In genomic region chr11:22053034-22053668, GRCm38 (mm10) we compare ENCODE assay signal across 31 mouse cellular contexts. TPM values are rescaled to one million over a fixed set of nuclear protein-coding genes. Genes with fewer than 3 reads are reported as not detected.
A peak's percentile ranks its signal among the peaks of the same experiment; 100 is the strongest.
DNase-seq lines count a peak whose midpoint lies in the region; ATAC-seq and TF ChIP-seq lines count a peak whose summit lies in the region.
"Had no signal": no experiment of that assay in that cellular context is flagged by ENCODE, and none has a peak within 500 bp of the region (broad histone marks: within the 10 kb centered on the region; RNA-seq: fewer than 3 reads in every experiment).

No protein-coding gene starts in this region.

- H3K9ac ChIP-seq in neural tube, embryonic 14.5 days (replicated peaks; ENCODE audit: low read depth, low read length): no peak overlapping the region
- no peak overlapping the region for H3K9ac ChIP-seq in neural tube, embryonic 15.5 days (replicated peaks)
- H3K9ac ChIP-seq in liver, postnatal 0 days (replicated peaks): no peak overlapping the region
- no peak overlapping the region for H3K9ac ChIP-seq in midbrain, embryonic 16.5 days (ENCODE audit: low read depth, low read length)
- H3K9ac ChIP-seq: forebrain, embryonic 13.5 days; heart, embryonic 13.5 days; hindbrain, embryonic 14.5 days; limb, embryonic 12.5 days; liver, embryonic 15.5 days had no signal

- TF ChIP-seq EP300 in liver, postnatal 0 days (IDR thresholded peaks at IDR 0.05; ENCODE audit: low read depth): peak; percentile 36; the same call in 1 of the 2 replicates

- H3K4me1 ChIP-seq in neural tube, embryonic 14.5 days (ENCODE audit: control insufficient read depth, insufficient read depth, low read length): no peaks in the 10 kb centered on the region
- H3K4me1 ChIP-seq in neural tube, embryonic 15.5 days: no peaks in the 10 kb centered on the region
- no peaks in the 10 kb centered on the region for H3K4me1 ChIP-seq in liver, postnatal 0 days (ENCODE audit: insufficient read depth)
- peaks cover 9% of the 10 kb centered on the region for H3K4me1 ChIP-seq in midbrain, embryonic 16.5 days (ENCODE audit: control insufficient read depth, insufficient read depth, low read length)
- H3K4me1 ChIP-seq: heart, embryonic 13.5 days; limb, embryonic 12.5 days; liver, embryonic 15.5 days had no signal

- 0 out of 2 replicates have a peak, but pooled peaks have one; percentile 59 for ATAC-seq in neural tube, embryonic 14.5 days (ENCODE audit: low read depth)
- no peak for ATAC-seq in neural tube, embryonic 15.5 days (ENCODE audit: low FRiP score)
- no peak for ATAC-seq in liver, postnatal 0 days
- ATAC-seq in midbrain, embryonic 16.5 days: peak; percentile 81
- ATAC-seq: forebrain, embryonic 13.5 days; intestine, postnatal 0 days; Patski had no signal

- WGBS in neural tube, embryonic 14.5 days: 84% methylated on average over 10 of the region's 10 CpGs
- WGBS in neural tube, embryonic 15.5 days: 80% methylated on average over 10 of the region's 10 CpGs
- WGBS in liver, postnatal 0 days (ENCODE audit: insufficient replicate concordance): 67% methylated on average over 10 of the region's 10 CpGs
- WGBS in midbrain, embryonic 16.5 days: 74% methylated on average over 10 of the region's 10 CpGs

- H3K36me3 ChIP-seq in neural tube, embryonic 14.5 days (ENCODE audit: control insufficient read depth, insufficient read depth, low read length): no peaks in the 10 kb centered on the region; the same call in 1 of the 2 replicates
- H3K36me3 ChIP-seq in neural tube, embryonic 15.5 days: peaks cover 12% of the 10 kb centered on the region
- no peaks in the 10 kb centered on the region for H3K36me3 ChIP-seq in liver, postnatal 0 days (replicated peaks; ENCODE audit: insufficient read depth, low read length)
- H3K36me3 ChIP-seq in midbrain, embryonic 16.5 days (ENCODE audit: control insufficient read depth, insufficient read depth, low read length): no peaks in the 10 kb centered on the region

- H3K27me3 ChIP-seq in neural tube, embryonic 14.5 days (ENCODE audit: control insufficient read depth, insufficient read depth, low read length): no peaks in the 10 kb centered on the region
- H3K27me3 ChIP-seq in neural tube, embryonic 15.5 days (replicated peaks): no peaks in the 10 kb centered on the region
- H3K27me3 ChIP-seq in liver, postnatal 0 days (ENCODE audit: insufficient read depth, low read length): no peaks in the 10 kb centered on the region
- no peaks in the 10 kb centered on the region for H3K27me3 ChIP-seq in midbrain, embryonic 16.5 days (ENCODE audit: control insufficient read depth, insufficient read depth, low read depth, low read length)
- H3K27me3 ChIP-seq: CH12.LX; forebrain, embryonic 13.5 days; heart, embryonic 13.5 days; limb, embryonic 12.5 days; liver, embryonic 15.5 days; Patski had no signal

- no peak overlapping the region for H3K27ac ChIP-seq in neural tube, embryonic 14.5 days (ENCODE audit: low read depth, low read length)
- H3K27ac ChIP-seq in neural tube, embryonic 15.5 days (replicated peaks): no peak overlapping the region
- no peak overlapping the region for H3K27ac ChIP-seq in liver, postnatal 0 days (ENCODE audit: low read depth)
- H3K27ac ChIP-seq in midbrain, embryonic 16.5 days (ENCODE audit: low read length): no peak overlapping the region
- H3K27ac ChIP-seq: forebrain, embryonic 13.5 days; heart, embryonic 13.5 days; hindbrain, embryonic 14.5 days; limb, embryonic 12.5 days; liver, embryonic 15.5 days had no signal

- peak; percentile 14 for DNase-seq in c-Kit-positive CD71-positive TER-119-negative erythroid progenitor cells, embryonic 14.5 days (ENCODE audit: low read depth)
- DNase-seq in liver, postnatal 0 days: no peak
- DNase-seq in left cerebral cortex, postnatal 10 days (ENCODE audit: extremely low spot score in 1 of 2, low spot score in 2 of 2): no peak
- DNase-seq in ovary, postnatal 10 days (ENCODE audit: low spot score): no peak
- no peak for DNase-seq in layer of hippocampus, adult 18-20 months (ENCODE audit: low spot score in 2 of 2)
- DNase-seq: adrenal gland, postnatal 10 days; cerebellum, adult 2 months; cerebellum, postnatal 25 days; gastrocnemius, postnatal 10 days; heart, postnatal 10 days; kidney, adult 9 months; kidney, postnatal 14 days; right cerebral cortex, adult 18-20 months had no signal

- no peak overlapping the region for H3K4me2 ChIP-seq in neural tube, embryonic 14.5 days (ENCODE audit: low read depth, low read length)
- no peak overlapping the region for H3K4me2 ChIP-seq in neural tube, embryonic 15.5 days
- no peak overlapping the region for H3K4me2 ChIP-seq in liver, postnatal 0 days (ENCODE audit: low read depth, low read length)
- no peak overlapping the region for H3K4me2 ChIP-seq in midbrain, embryonic 16.5 days (ENCODE audit: low read length)
- H3K4me2 ChIP-seq: forebrain, embryonic 13.5 days; heart, embryonic 13.5 days; hindbrain, embryonic 14.5 days; limb, embryonic 12.5 days; liver, embryonic 15.5 days had no signal

- H3K4me3 ChIP-seq in neural tube, embryonic 14.5 days (ENCODE audit: low read depth, low read length): no peak overlapping the region
- no peak overlapping the region for H3K4me3 ChIP-seq in neural tube, embryonic 15.5 days (replicated peaks)
- no peak overlapping the region for H3K4me3 ChIP-seq in liver, postnatal 0 days (ENCODE audit: low read depth, low read length)
- H3K4me3 ChIP-seq in midbrain, embryonic 16.5 days (ENCODE audit: low read depth, low read length): no peak overlapping the region
- H3K4me3 ChIP-seq: forebrain, embryonic 13.5 days; heart, embryonic 13.5 days; limb, embryonic 12.5 days; liver, embryonic 15.5 days had no signal

- intact Hi-C loops in left cerebral cortex, postnatal 10 days (cut with DNase I): no loop called here

- no peak for TF ChIP-seq CTCF in liver, postnatal 0 days (IDR thresholded peaks at IDR 0.05; ENCODE audit: low read depth)

- no peaks in the 10 kb centered on the region for H3K9me3 ChIP-seq in neural tube, embryonic 14.5 days (ENCODE audit: control insufficient read depth, low read length)
- no peaks in the 10 kb centered on the region for H3K9me3 ChIP-seq in neural tube, embryonic 15.5 days (replicated peaks)
- H3K9me3 ChIP-seq in liver, postnatal 0 days (ENCODE audit: low read length): no peaks in the 10 kb centered on the region
- no peaks in the 10 kb centered on the region for H3K9me3 ChIP-seq in midbrain, embryonic 16.5 days (replicated peaks; ENCODE audit: control insufficient read depth, low read length, poor library complexity, severe bottlenecking)
- H3K9me3 ChIP-seq: forebrain, embryonic 13.5 days; heart, embryonic 13.5 days; limb, embryonic 12.5 days; liver, embryonic 15.5 days had no signal

RNA-seq across cellular contexts. Expression of gene Otx1, which starts 50.5 kb away (rescaled TPM):
- 0.09 TPM in 1 of 2 replicates, not detected in the other for polyA plus RNA-seq in neural tube, embryonic 14.5 days (2014; fragmentation: Nextera tagmentation; extraction: Ambion mirVana)
- polyA plus RNA-seq in neural tube, embryonic 15.5 days (2015; fragmentation: Nextera tagmentation; extraction: Ambion mirVana): not detected in 2 replicates
- polyA plus RNA-seq in liver, postnatal 0 days (2015; fragmentation: Nextera tagmentation; extraction: Ambion mirVana): not detected in 2 replicates
- 9.8 and 11.0 TPM in 2 replicates for polyA plus RNA-seq in midbrain, embryonic 16.5 days (2015; fragmentation: Nextera tagmentation; extraction: Ambion mirVana)
- 1 to 10 TPM; 6.4 to 6.6 TPM for total RNA-seq in left cerebral cortex, postnatal 10 days (2021)
- total RNA-seq in layer of hippocampus, adult 18-20 months (2021): 1 to 10 TPM; 3.2 to 4.6 TPM
- total RNA-seq: CH12.LX; ES-E14; gastrocnemius, postnatal 10 days; heart, adult 8-10 months; heart, postnatal 10 days; hematopoietic stem cell, adult 5-6 weeks; monocyte, adult 5-6 weeks; neutrophil, adult 5-6 weeks had no signal
- polyA plus RNA-seq: gonadal fat pad, adult 2 months; intestine, postnatal 0 days; liver, embryonic 15.5 days; thymus, postnatal 0 days had no signal

Comparison
In these comparisons a context has a peak if more than half of its experiments do, and no peak if none do; other contexts are left out.
1. ATAC-seq: peak in neural tube, embryonic 14.5 days (single experiment) and midbrain, embryonic 16.5 days (single experiment); none in neural tube, embryonic 15.5 days (single experiment) and liver, postnatal 0 days (single experiment).